Mouse (Mus musculus): ENCODE data around the gene Acrv1. TPM values are rescaled to one million over a fixed set of nuclear protein-coding genes. Genes with fewer than 3 reads are reported as not detected.
"Not testable (repeated sequence)": the region's sequence is repeated elsewhere in the genome, so short reads cannot be mapped to it uniquely, and the experiment has no call there.

Gene Acrv1
- polyA plus RNA-seq (2016; fragmentation: Nextera tagmentation; extraction: Ambion mirVana): not detected in 2 replicates

DNA sequence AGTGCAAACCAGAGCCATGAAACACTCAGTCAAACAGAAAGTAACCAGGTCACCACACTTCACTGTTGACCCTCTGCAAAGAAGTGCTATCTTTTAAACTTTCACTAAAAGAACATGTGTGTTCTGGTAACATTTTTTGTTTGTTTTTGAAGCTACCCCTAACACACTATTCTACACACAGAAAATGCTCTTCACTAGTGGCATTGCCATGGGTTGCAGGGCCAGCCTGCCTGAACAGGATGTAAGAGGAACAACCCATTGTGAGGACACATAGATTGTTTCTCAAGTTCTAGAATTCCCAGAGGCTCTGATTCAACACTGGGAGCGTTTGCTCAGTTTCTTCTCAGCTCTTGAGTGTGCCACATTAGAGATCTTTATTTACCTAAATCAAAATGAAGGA lies at the start of gene Acrv1:
Gene Acrv1 (plus strand): TSS at position 301 of the 400 bp plus-strand sequence.
- Histone ChIP-seq H3K27ac (replicated peaks) (no peak within 1 kb of the TSS), H3K27me3 (no peaks in the 10 kb centered on the region), H3K9me3 (no peaks in the 10 kb centered on the region), H3K4me2 (replicated peaks) (no peak within 1 kb of the TSS), H3K4me3 (no peak within 1 kb of the TSS), H3K9ac (replicated peaks) (no peak within 1 kb of the TSS), H3K36me3 (no peaks in the 10 kb centered on the region), H3K4me1 (no peaks in the 10 kb centered on the region)
- no peak for ATAC-seq (ENCODE audit: low FRiP score, low read depth)
- WGBS: 78% methylated on average over 1 of the region's 1 CpGs

- not testable (repeated sequence) for ATAC-seq (ENCODE audit: low FRiP score, low read depth); H3K27ac ChIP-seq (replicated peaks); H3K4me3 ChIP-seq; H3K36me3 ChIP-seq; H3K4me2 ChIP-seq (replicated peaks); H3K4me1 ChIP-seq; H3K9me3 ChIP-seq; H3K9ac ChIP-seq (replicated peaks); H3K27me3 ChIP-seq
- WGBS: 63% methylated on average over 3 of the region's 3 CpGs
These were observed 49.7 kb upstream of the Acrv1 start, which contains the start of gene A630095E13Rik for GRCm38 (mm10) chr9:36643276-36643675. Gene A630095E13Rik (minus strand): TSS chr9:36643376.

DNA sequence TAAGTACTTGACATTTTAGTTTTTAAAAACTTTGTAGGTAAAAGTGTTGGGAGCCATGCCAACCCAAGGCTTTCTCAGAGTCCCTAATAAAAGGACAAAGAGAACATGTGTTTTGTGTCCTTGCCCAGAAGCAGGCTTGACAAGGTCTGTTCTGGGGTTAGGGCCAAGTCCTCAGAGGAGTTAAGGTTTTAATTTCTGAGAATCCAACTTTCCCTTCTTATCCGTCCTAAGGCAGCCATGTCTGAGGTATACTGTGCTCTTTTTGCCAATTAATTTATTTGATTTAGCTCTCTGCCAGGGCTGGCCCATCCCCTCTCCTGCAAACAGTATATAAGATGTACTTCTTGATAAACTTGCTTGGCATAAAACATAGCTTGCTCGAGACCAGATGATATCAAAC lies 11.6 kb upstream of the Acrv1 start:
- no peak overlapping the region for H3K9ac ChIP-seq (replicated peaks)
- H3K4me1 ChIP-seq: no peaks in the 10 kb centered on the region
- no peaks in the 10 kb centered on the region for H3K36me3 ChIP-seq
- H3K9me3 ChIP-seq: no peaks in the 10 kb centered on the region
- H3K4me3 ChIP-seq: no peak overlapping the region
- H3K4me2 ChIP-seq (replicated peaks): no peak overlapping the region
- 85% methylated on average over 2 of the region's 2 CpGs for WGBS
- no peak for ATAC-seq (ENCODE audit: low FRiP score, low read depth)
- no peaks in the 10 kb centered on the region for H3K27me3 ChIP-seq
- H3K27ac ChIP-seq (replicated peaks): no peak overlapping the region

DNA sequence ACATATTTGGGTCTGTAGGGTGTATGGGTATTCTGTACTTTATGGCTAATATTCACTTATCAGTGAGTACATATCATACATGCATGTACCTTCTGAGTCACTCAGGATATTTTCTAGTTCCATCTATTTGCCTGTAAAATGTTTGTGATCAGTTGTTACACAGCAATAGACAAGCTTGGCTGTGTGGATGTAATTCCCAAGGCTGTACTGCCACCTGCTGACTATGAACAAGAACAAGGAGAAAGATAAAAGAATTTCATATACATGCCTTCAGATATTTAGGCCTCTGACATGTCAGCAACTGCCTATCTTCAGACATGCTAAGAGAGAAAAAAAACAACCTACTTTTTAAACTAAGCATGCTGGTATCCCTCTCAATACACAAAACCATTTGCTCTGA lies 5.7 kb upstream of the Acrv1 start:
- H3K27me3 ChIP-seq: no peaks in the 10 kb centered on the region
- H3K9ac ChIP-seq (replicated peaks): no peak overlapping the region
- H3K4me1 ChIP-seq: no peaks in the 10 kb centered on the region
- H3K9me3 ChIP-seq: no peaks in the 10 kb centered on the region
- no peak for ATAC-seq (ENCODE audit: low FRiP score, low read depth)
- no peak overlapping the region for H3K27ac ChIP-seq (replicated peaks)
- H3K36me3 ChIP-seq: no peaks in the 10 kb centered on the region
- H3K4me3 ChIP-seq: no peak overlapping the region
- no peak overlapping the region for H3K4me2 ChIP-seq (replicated peaks)

DNA sequence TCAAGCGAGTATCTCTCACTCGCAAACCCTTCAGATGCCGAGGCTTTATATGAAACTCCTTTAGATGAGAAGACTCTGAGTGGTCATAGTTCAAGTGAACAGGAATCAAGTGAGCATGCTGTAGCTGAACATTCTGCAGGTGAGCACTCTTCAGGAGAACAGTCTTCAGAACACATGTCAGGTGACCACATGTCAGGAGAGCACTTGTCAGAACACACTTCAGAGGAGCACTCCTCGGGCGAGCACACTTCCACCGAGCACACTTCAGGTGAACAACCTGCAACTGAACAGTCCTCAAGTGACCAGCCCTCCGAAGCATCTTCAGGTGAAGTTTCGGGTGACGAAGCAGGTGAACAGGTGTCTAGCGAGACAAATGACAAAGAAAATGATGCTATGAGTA lies 1.3 kb downstream of the Acrv1 start:
- Histone ChIP-seq H3K27me3 (no peaks in the 10 kb centered on the region), H3K36me3 (no peaks in the 10 kb centered on the region), H3K4me3 (no peak overlapping the region), H3K4me1 (no peaks in the 10 kb centered on the region), H3K9me3 (no peaks in the 10 kb centered on the region), H3K4me2 (replicated peaks) (no peak overlapping the region), H3K27ac (replicated peaks) (no peak overlapping the region), H3K9ac (replicated peaks) (no peak overlapping the region)
- no peak for ATAC-seq (ENCODE audit: low FRiP score, low read depth)
- WGBS: 95% methylated on average over 10 of the region's 10 CpGs

GRCm38 (mm10) chr9:36705923-36706322 lies 12.9 kb downstream of the Acrv1 start:
- no peak overlapping the region for H3K4me3 ChIP-seq
- ATAC-seq (ENCODE audit: low FRiP score, low read depth): no peak
- H3K36me3 ChIP-seq: peaks cover 18% of the 10 kb centered on the region
- no peak overlapping the region for H3K27ac ChIP-seq (replicated peaks)
- 86% methylated on average over 3 of the region's 3 CpGs for WGBS
- H3K4me2 ChIP-seq (replicated peaks): no peak overlapping the region
- H3K9ac ChIP-seq (replicated peaks): no peak overlapping the region
- no peaks in the 10 kb centered on the region for H3K4me1 ChIP-seq
- H3K27me3 ChIP-seq: no peaks in the 10 kb centered on the region
- no peaks in the 10 kb centered on the region for H3K9me3 ChIP-seq

GRCm38 (mm10) chr9:36707304-36707703 lies 14.3 kb downstream of the Acrv1 start:
- no peak for ATAC-seq (ENCODE audit: low FRiP score, low read depth)
- H3K9me3 ChIP-seq: no peaks in the 10 kb centered on the region
- peaks cover 22% of the 10 kb centered on the region for H3K36me3 ChIP-seq
- no peak overlapping the region for H3K9ac ChIP-seq (replicated peaks)
- no peak overlapping the region for H3K27ac ChIP-seq (replicated peaks)
- no peak overlapping the region for H3K4me2 ChIP-seq (replicated peaks)
- no peaks in the 10 kb centered on the region for H3K4me1 ChIP-seq
- no peak overlapping the region for H3K4me3 ChIP-seq
- H3K27me3 ChIP-seq: no peaks in the 10 kb centered on the region
- 94% methylated on average over 6 of the region's 6 CpGs for WGBS

GRCm38 (mm10) chr9:36716624-36717023 lies 23.6 kb downstream of the Acrv1 start:
- no peak for ATAC-seq (ENCODE audit: low FRiP score, low read depth)
- no peaks in the 10 kb centered on the region for H3K4me1 ChIP-seq
- no peak overlapping the region for H3K4me3 ChIP-seq
- H3K36me3 ChIP-seq: peaks cover 28% of the 10 kb centered on the region
- 88% methylated on average over 3 of the region's 3 CpGs for WGBS
- H3K27me3 ChIP-seq: no peaks in the 10 kb centered on the region
- no peak overlapping the region for H3K9ac ChIP-seq (replicated peaks)
- no peak overlapping the region for H3K4me2 ChIP-seq (replicated peaks)
- H3K27ac ChIP-seq (replicated peaks): no peak overlapping the region
- no peaks in the 10 kb centered on the region for H3K9me3 ChIP-seq

DNA sequence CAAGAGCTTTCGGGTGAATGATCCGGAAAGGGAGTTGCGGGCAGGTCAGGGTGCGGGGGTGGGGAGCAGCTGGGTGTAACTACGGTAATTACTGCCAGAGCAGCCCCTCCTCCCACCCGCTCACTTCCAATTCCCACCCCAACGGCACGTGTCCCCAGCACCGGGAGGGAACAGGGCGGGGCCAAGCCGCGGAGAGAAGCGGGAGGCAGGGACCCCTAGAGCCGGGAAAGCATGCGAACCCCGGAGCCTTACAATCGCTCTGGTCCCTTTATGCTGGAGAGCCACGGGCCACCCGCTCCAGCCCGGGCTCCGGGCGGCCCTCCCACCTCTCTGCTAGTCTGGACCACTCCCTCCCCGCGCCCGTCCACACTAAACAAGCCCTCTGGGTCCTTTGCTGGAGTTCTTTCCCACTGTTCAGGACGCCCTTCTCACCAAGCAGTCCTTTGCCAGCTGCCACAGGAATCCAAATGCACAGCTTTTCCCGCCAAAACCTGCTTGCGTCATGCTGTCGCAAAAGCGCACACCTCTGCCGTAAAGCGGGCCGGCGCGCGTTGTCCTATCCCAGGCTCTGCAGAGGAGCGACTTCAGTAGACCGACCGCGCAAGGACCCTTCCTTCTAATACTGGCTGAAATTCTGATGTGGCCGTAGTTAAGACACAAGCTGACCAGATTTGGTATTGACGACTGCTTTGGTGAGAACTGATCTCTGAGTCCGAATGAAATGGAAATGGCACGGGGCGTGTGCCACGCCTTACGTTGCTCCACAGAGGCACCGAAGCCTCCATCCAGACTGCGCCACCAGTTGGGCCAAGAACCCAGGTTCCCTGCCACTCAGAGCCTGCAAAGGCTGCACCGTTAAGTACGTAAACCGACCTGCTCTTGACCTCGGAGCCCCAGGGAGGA lies 33.4 kb downstream of the Acrv1 start:
- Histone ChIP-seq H3K9ac (replicated peaks) (peak overlapping the region; percentile 71), H3K27ac (replicated peaks) (peak overlapping the region; percentile 89), H3K9me3 (no peaks in the 10 kb centered on the region), H3K36me3 (peaks cover 22% of the 10 kb centered on the region), H3K4me3 (peak overlapping the region; percentile 71), H3K4me1 (peaks cover 16% of the 10 kb centered on the region), H3K4me2 (replicated peaks) (peak overlapping the region; percentile 94), H3K27me3 (no peaks in the 10 kb centered on the region)
- WGBS: under 1% methylated on average over 53 of the region's 53 CpGs
- ATAC-seq (ENCODE audit: low FRiP score, low read depth): peak; percentile 95

DNA sequence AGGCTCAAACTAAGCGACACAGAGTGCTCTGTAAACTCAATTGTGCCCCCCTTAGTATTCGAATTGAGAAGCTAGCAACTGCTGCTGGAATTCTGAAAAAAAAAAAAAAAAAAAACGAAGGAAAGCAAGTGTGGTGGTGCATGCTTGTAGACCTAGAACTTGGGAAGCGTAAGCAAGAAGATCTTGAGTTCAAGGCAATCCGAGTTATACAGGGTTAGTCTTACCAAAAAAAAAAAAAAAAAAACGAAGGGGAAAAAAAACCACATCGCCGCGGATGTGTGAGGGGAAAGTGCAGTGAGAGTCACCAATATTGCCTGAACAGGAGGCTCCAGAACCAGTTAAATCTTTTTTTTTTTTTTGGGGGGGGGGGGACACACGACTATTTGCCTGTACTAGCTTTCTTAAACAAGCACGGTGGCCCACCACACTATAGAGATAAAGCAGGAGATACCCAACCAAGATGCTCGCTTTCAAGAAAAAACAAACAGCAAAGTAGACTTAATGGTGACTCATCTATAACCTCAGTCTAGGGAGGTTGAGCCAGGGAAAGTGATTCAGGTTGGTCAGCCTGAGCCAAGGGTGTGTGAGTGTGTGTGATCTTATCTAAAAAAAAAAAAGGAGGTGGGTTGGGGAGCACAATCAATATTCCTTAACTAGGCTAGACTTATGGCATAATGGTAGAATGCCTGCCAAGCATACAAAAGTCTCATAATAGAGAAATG lies 34.2 kb downstream of the Acrv1 start, which contains the start of gene Chek1:
Gene Chek1 (minus strand): TSS at position 32 of the 722 bp plus-strand sequence.
- Histone ChIP-seq H3K27me3 (no peaks in the 10 kb centered on the region), H3K36me3 (peaks cover 20% of the 10 kb centered on the region), H3K27ac (replicated peaks) (peak within 1 kb of the TSS; percentile 89), H3K4me1 (peaks cover 16% of the 10 kb centered on the region), H3K4me3 (peak within 1 kb of the TSS; percentile 71), H3K4me2 (replicated peaks) (peak within 1 kb of the TSS; percentile 94), H3K9me3 (no peaks in the 10 kb centered on the region), H3K9ac (replicated peaks) (peak within 1 kb of the TSS; percentile 71)
- 0 out of 2 replicates have a peak, but pooled peaks have one; percentile 1 for ATAC-seq (ENCODE audit: low FRiP score, low read depth)
- 12% methylated on average over 12 of the region's 12 CpGs for WGBS

Data from midbrain, embryonic 12.5 days (tissue).